Comparison of ENCODE assay signal across 8 mouse cellular contexts in the genomic region with DNA sequence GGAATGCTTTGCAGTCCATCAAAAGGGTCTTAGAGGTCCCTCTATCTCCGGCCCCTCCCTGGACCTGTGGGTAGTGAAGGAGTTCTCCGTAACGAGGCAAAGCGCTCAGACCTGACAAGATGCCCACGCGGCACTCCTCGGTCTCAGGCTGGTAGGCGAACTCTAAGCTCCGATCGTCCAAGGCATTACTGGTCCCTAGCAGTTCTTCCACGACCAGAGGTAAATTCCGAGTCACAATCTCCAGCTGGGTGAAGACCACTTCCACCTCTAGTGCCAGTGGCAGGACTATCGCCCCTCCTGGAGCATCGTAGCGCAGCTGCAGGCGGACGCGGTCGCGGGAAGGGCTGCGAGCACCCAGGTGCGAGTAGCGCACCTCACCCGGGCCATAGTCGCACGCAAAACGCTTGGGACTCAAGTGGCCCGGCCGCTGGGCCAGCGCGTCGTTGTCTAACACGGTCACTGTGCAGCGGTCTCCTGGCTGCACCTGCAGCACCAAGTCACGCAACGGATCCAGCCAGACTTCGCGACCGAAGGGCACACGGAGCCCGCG. TPM values are rescaled to one million over a fixed set of nuclear protein-coding genes. Genes with fewer than 3 reads are reported as not detected.
DNase-seq lines count a peak whose midpoint lies in the region; ATAC-seq lines count a peak whose summit lies in the region.

No protein-coding gene starts in this region.

- peaks cover 35% of the 10 kb centered on the region for H3K27me3 ChIP-seq in limb, embryonic 12.5 days
- H3K27me3 ChIP-seq in midbrain, embryonic 16.5 days (ENCODE audit: control insufficient read depth, insufficient read depth, low read depth, low read length) = peaks cover 19% of the 10 kb centered on the region

- H3K9ac ChIP-seq in limb, embryonic 12.5 days (replicated peaks) = peak overlapping the region; percentile 56
- H3K9ac ChIP-seq in midbrain, embryonic 16.5 days (ENCODE audit: low read depth, low read length) = peak overlapping the region; percentile 70

- peaks cover 25% of the 10 kb centered on the region for H3K9me3 ChIP-seq in limb, embryonic 12.5 days
- peaks cover 4% of the 10 kb centered on the region; the same call in 1 of the 2 replicates for H3K9me3 ChIP-seq in midbrain, embryonic 16.5 days (replicated peaks; ENCODE audit: control insufficient read depth, low read length, poor library complexity, severe bottlenecking)

- no peak for ATAC-seq in limb, embryonic 12.5 days (ENCODE audit: insufficient number of reproducible peaks, insufficient read depth, low FRiP score, low TSS enrichment, low read depth)
- peak; percentile 49 for ATAC-seq in midbrain, embryonic 16.5 days

- 2% methylated on average over 42 of the region's 42 CpGs for WGBS in limb, embryonic 12.5 days
- WGBS in midbrain, embryonic 16.5 days = under 1% methylated on average over 42 of the region's 42 CpGs

- H3K4me3 ChIP-seq in limb, embryonic 12.5 days (replicated peaks) = peak overlapping the region; percentile 60
- peak overlapping the region; percentile 54 for H3K4me3 ChIP-seq in midbrain, embryonic 16.5 days (ENCODE audit: low read depth, low read length)

- peaks cover 17% of the 10 kb centered on the region; the same call in 1 of the 2 replicates for H3K36me3 ChIP-seq in limb, embryonic 12.5 days
- H3K36me3 ChIP-seq in midbrain, embryonic 16.5 days (ENCODE audit: control insufficient read depth, insufficient read depth, low read length) = no peaks in the 10 kb centered on the region

- DNase-seq in cerebellum, postnatal 25 days = peak; percentile 21 to 27
- DNase-seq in cerebellum, adult 9-11 months = no peak
- DNase-seq in right cerebral cortex, postnatal 25 days = peak; percentile 18
- DNase-seq in right cerebral cortex, postnatal 10 days (ENCODE audit: low spot score in 2 of 2) = no peak
- DNase-seq in frontal cortex, postnatal 25 days (ENCODE audit: low spot score in 2 of 2) = no peak
- no peak for DNase-seq in layer of hippocampus, postnatal 25 days (ENCODE audit: extremely low spot score in 1 of 2, low spot score in 1 of 2)

- H3K4me1 ChIP-seq in limb, embryonic 12.5 days (replicated peaks) = peaks cover 17% of the 10 kb centered on the region
- H3K4me1 ChIP-seq in midbrain, embryonic 16.5 days (ENCODE audit: control insufficient read depth, insufficient read depth, low read length) = peaks cover 18% of the 10 kb centered on the region

- H3K4me2 ChIP-seq in limb, embryonic 12.5 days = peak overlapping the region; percentile 100
- peak overlapping the region; percentile 99 for H3K4me2 ChIP-seq in midbrain, embryonic 16.5 days (ENCODE audit: low read length)

- H3K27ac ChIP-seq in limb, embryonic 12.5 days = 0 out of 2 replicates have a peak overlapping the region, but pooled peaks have one; percentile 8
- no peak overlapping the region for H3K27ac ChIP-seq in midbrain, embryonic 16.5 days (ENCODE audit: low read length)

RNA-seq across cellular contexts. Expression of gene Frem2, which starts 0.8 kb away (rescaled TPM):
- polyA plus RNA-seq in limb, embryonic 12.5 days (2016; fragmentation: Nextera tagmentation; extraction: Ambion mirVana) = 7.4 and 7.6 TPM in 2 replicates
- 1.4 and 1.7 TPM in 2 replicates for polyA plus RNA-seq in midbrain, embryonic 16.5 days (2015; fragmentation: Nextera tagmentation; extraction: Ambion mirVana)
- 1 to 10 TPM; 1.7 to 2.3 TPM for total RNA-seq in layer of hippocampus, postnatal 25 days (2021)

Comparison
In these comparisons a context has a peak if more than half of its experiments do, and no peak if none do; other contexts are left out.
1. DNase-seq: peak in cerebellum, postnatal 25 days (2 of 2) and right cerebral cortex, postnatal 25 days (single experiment); none in cerebellum, adult 9-11 months (single experiment), right cerebral cortex, postnatal 10 days (0 of 2), frontal cortex, postnatal 25 days (0 of 2) and layer of hippocampus, postnatal 25 days (0 of 2).